Mouse (Mus musculus): ENCODE measurements around the gene Tox2.

Tox2 gene

GRCm38 (mm10) chr2:163364785-163365541 is 162.0 kb downstream of the Tox2 start:
- DNase-seq (ENCODE audit: low read depth), result peak; percentile 37

- no peak for DNase-seq (ENCODE audit: low read depth)
These were observed 167.2 kb downstream of the Tox2 start for GRCm38 (mm10) chr2:163370175-163370574.

- DNase-seq (ENCODE audit: low read depth), result no peak
These were observed 169.7 kb downstream of the Tox2 start for GRCm38 (mm10) chr2:163372627-163373026.
